Mouse (Mus musculus) lung, postnatal 0 days (tissue): ENCODE data around the gene Olfr894.

Source experiments
- CTCF ChIP-seq: IDR thresholded peaks from 2 replicates; pipeline ENCODE4 v1.5.1; 2016; ENCODE audit warnings: antibody characterized with exemption, mild to moderate bottlenecking
- EP300 ChIP-seq: IDR thresholded peaks from 2 replicates; pipeline ENCODE4 v1.6.1; 2016; ENCODE audit warnings: antibody characterized with exemption, mild to moderate bottlenecking, control low read depth

GRCm38 (mm10) chr9:38252474-38252873, 34.6 kb downstream of the Olfr894 start, which contains the start of gene Olfr143:
- TF ChIP-seq CTCF (no peak), EP300 (no peak)
